Mouse (Mus musculus): Measurements from ENCODE around the gene Olfr811. TPM values are rescaled to one million over a fixed set of nuclear protein-coding genes. Genes with fewer than 3 reads are reported as not detected.

The Olfr811 gene
- total RNA-seq (2021): not detected
- long read RNA-seq, experiment 1: 0 reads
- long read RNA-seq, experiment 2: 0 reads

DNA sequence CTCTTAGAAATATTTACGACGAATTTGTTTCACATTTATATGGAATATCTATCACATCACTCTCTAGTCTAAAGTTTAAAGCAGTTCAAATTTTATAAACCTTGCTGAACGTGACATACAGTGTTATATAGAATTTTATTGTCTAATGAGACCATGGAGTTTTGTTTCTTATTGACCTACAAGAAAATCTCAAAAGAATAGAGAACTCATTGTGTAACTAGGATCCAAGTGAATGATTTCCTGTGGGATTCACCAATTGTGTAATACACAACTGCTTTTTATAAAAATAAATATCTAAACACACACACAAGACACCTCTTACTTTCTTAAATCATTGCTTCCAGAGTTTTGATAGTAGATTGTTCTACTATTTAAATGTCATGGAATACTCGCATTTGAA lies at the start of gene Olfr811:
Olfr811 (minus strand) TSS at position 101 of the 400 bp plus-strand sequence.
- no peak for DNase-seq

DNA sequence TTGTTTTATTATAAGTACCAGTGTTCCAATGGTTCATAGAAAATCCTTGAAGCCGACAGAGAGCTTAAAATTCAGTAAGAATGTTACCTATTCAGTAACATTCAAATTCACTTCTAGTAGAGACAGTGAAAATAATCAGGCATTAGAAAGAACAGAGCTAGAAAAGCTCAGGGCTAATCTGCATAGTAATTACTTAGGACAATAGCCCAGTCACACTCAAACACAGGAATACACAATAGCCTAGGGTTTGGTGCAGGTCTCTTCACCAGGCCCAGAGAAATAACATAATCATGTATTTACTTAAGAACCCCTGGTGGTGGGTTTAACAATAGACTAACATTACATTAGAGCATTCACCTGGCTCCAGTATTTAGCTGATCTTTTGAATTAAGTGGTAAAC lies 43.1 kb upstream of the Olfr811 start:
- DNase-seq: no peak

DNA sequence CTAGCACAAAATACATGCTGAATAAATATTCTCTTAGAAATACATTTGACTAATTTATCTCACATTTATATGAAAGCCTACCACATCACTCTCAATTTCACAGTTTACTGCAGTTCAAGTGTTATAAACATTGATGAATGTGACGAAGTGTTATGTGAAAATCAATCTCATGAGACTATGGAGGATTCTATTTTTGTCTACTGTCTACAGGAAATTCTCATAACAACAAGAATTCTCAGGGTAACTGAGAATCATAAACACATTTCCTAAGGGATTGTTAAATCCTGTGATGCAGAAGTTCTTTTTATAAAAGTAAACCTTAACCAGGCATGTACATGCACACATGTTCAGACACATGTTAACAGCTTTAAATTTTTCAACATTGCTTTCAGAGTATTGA lies 41.8 kb upstream of the Olfr811 start, which contains the start of gene Olfr812:
Olfr812 (minus strand) TSS at position 101 of the 400 bp plus-strand sequence.
- no peak for DNase-seq

DNA sequence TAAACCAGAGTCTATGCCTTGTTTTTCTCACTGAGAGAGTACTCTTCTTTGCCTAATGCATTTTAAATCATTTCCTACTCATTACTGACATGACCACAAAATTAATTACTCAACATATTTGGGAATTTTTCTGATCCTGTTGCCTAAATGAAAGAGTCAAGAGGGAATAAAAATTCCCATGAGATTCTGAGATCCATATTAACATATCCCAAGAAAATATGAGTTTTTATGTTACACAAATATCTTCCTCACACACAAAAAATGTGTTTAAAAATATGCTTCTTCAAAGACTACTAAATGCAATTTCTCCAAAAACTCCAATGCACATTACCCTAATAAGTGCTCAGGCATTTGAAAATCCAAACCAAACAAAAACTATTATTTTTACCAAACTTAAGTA lies 9.4 kb downstream of the Olfr811 start, which contains the start of gene Olfr810:
Olfr810 (minus strand) TSS at position 101 of the 400 bp plus-strand sequence.
- DNase-seq: no peak

DNA sequence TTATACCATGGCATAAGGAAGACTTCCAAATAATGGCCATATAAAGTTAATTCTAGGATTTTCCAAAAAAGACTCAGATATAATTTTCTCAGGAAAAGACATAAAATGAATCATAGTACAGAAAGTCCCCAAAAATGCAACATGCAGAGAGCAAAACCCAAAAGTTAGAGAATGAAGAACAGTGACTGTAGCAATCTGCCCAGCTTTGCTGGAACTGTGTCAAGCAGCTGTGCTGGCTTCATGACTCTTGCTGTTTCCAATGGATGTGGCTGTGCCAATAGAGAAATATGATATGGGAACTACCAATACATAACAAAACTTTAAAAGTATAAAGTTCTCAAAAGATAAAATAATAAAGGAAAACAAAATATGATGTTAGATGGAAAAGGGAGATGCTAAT lies 26.1 kb downstream of the Olfr811 start:
- no peak for DNase-seq

- DNase-seq: no peak
Measured at GRCm38 (mm10) chr10:129774338-129774737, 29.9 kb downstream of the Olfr811 start, which contains the start of gene Olfr809. Olfr809 (plus strand) TSS chr10:129774638.

GRCm38 (mm10) chr10:129765182-129765581 lies 39.0 kb downstream of the Olfr811 start, which contains the start of gene Olfr808:
Olfr808 (plus strand) TSS chr10:129765482.
- DNase-seq: no peak

- no peak for DNase-seq
Measured at GRCm38 (mm10) chr10:129757693-129758092, 46.5 kb downstream of the Olfr811 start, which contains the start of gene Olfr807. Olfr807 (minus strand) TSS chr10:129757793.

Other genes with a start within 250 kb of the Olfr811 start
- gene Olfr794, start 236.7 kb downstream of the Olfr811 start, total RNA-seq (2021): not detected
- not detected for gene Olfr796, start 191.8 kb downstream of the Olfr811 start, total RNA-seq (2021)
- gene Olfr798, start 176.5 kb downstream of the Olfr811 start, total RNA-seq (2021): not detected
- not detected for gene Olfr799, start 166.9 kb downstream of the Olfr811 start, total RNA-seq (2021)
- gene Olfr800, start 146.7 kb downstream of the Olfr811 start, total RNA-seq (2021): not detected
- gene Olfr801, start 130.5 kb downstream of the Olfr811 start, total RNA-seq (2021): not detected
- gene Olfr802, start 116.2 kb downstream of the Olfr811 start, total RNA-seq (2021): not detected
- gene Olfr803, start 110.1 kb downstream of the Olfr811 start, total RNA-seq (2021): not detected
- not detected for gene Olfr804, start 101.2 kb downstream of the Olfr811 start, total RNA-seq (2021)
- not detected for gene Olfr805, start 75.0 kb downstream of the Olfr811 start, total RNA-seq (2021)
- not detected for gene Olfr806, start 62.5 kb downstream of the Olfr811 start, total RNA-seq (2021)
- not detected for gene Olfr807, start 46.6 kb downstream of the Olfr811 start, total RNA-seq (2021)
- gene Olfr808, start 38.9 kb downstream of the Olfr811 start, total RNA-seq (2021): not detected
- not detected for gene Olfr809, start 29.8 kb downstream of the Olfr811 start, total RNA-seq (2021)
- gene Olfr810, start 9.5 kb downstream of the Olfr811 start, total RNA-seq (2021): not detected
- not detected for gene Olfr812, start 41.7 kb upstream of the Olfr811 start, total RNA-seq (2021)
- gene Olfr813, start 51.0 kb upstream of the Olfr811 start, total RNA-seq (2021): not detected
- gene Olfr814, start 75.5 kb upstream of the Olfr811 start, total RNA-seq (2021): not detected
- gene Olfr815, start 101.5 kb upstream of the Olfr811 start, total RNA-seq (2021): not detected
- gene Olfr816, start 111.2 kb upstream of the Olfr811 start, total RNA-seq (2021): not detected
- gene Olfr818, start 144.7 kb upstream of the Olfr811 start, total RNA-seq (2021): not detected
- not detected for gene Olfr819, start 162.9 kb upstream of the Olfr811 start, total RNA-seq (2021)
- not detected for gene Olfr247, start 171.7 kb upstream of the Olfr811 start, total RNA-seq (2021)
- gene Gm10310, start 180.7 kb upstream of the Olfr811 start, total RNA-seq (2021): not detected
- gene Olfr820, start 208.2 kb upstream of the Olfr811 start, total RNA-seq (2021): not detected
- not detected for gene Olfr821, start 226.0 kb upstream of the Olfr811 start, total RNA-seq (2021)

Measured in adrenal gland, postnatal 10 days (tissue).